Mouse (Mus musculus): ENCODE data around the gene Olfr166.
"Not testable (repeated sequence)": the region's sequence is repeated elsewhere in the genome, so short reads cannot be mapped to it uniquely, and the experiment has no call there.

The Olfr166 gene

DNA sequence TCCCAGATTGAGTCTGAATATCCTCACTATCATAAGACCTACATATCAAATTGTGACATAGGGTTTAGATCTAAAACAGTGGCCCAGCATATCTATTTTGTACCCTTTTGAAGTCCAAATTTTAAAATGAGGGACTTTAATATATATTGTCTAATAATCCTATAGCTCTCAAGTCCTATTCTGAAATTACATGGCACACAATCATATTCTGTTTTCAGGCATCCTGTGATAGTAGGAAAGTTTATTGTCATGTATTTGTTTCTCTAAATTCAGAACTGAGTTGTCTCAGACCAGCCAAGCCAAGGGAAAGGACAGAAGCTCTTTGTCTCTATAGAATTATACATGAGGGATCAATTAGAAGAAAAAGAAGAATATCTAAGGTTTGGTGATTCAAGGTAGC is at the start of gene Olfr166:
TSS of gene Olfr166 (plus strand) at position 301 of the 400 bp plus-strand sequence.
- no peak for DNase-seq

DNA sequence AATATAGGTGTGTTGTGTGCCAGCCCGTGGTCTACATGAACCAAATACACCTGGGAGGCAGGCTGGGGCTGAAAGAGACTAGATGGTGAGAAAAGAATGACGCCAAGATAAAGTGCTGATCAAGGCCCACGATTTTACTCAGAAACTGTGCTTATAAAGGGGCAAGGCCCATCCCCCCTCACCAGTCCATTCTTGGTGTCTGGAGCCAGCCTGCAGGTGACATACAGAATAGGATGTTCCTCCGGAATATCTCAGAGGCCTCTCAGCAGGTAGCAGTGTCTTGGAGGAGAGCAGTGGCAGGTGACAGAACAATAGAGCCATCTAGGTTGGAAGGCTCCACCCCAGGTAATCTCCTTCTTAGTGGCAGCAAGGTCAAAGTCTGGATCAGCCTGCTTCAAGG is 24.8 kb upstream of the Olfr166 start:
- DNase-seq, result not testable (repeated sequence)

- DNase-seq, result no peak
Measured at GRCm38 (mm10) chr16:19464365-19464764, 19.1 kb upstream of the Olfr166 start.

- DNase-seq, result no peak
Measured at GRCm38 (mm10) chr16:19522166-19522565, 38.7 kb downstream of the Olfr166 start, which contains the start of gene Olfr167. Gene Olfr167 (minus strand): TSS chr16:19522266.

DNA sequence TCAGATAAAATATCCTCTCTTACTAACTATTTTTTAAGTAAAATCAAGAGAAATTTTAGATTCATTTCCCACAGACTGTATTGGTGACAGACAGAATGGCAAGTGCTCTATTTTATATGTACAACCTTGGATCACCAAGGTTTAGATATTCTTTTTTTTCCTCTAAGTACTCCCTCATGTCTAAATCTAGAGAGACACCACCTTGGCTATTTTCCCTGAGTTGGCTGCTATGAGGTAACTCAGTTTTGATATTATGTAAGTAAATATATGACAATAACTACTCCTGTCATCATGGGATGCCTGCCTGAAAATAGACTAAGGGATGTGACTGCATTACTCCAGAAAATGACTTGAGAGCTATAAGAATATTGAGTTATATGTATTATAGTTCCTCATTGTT is 52.0 kb downstream of the Olfr166 start, which contains the start of gene Olfr168:
TSS of gene Olfr168 (minus strand) at position 101 of the 400 bp plus-strand sequence.
- no peak for DNase-seq

Data from lung, adult 18-20 months (tissue).